Mouse (Mus musculus) liver, embryonic 13.5 days (tissue): Measurements from ENCODE around the gene Tktl2. TPM values are rescaled to one million over a fixed set of nuclear protein-coding genes. Genes with fewer than 3 reads are reported as not detected.
A peak's percentile ranks its signal among the peaks of the same experiment; 100 is the strongest.

Experiments used
- ATAC-seq: fragments of 200-750 bp; cut with Nextera tagmentation; 2 replicates; pipeline ENCODE4 v1.8.0; 2017; ENCODE audit warnings: low read depth, mild to moderate bottlenecking, moderate number of reproducible peaks, moderate library complexity
- DNase-seq: peaks from one replicate; pipeline ENCODE4 v3.0.0; 2022
- H3K27ac ChIP-seq: fragments of 300-500 bp; sonication (generic); 2 replicates; pipeline ENCODE4 v1.5.1; 2015; ENCODE audit warnings: moderate library complexity, mild to moderate bottlenecking, inconsistent platforms
- H3K27me3 ChIP-seq: fragments of 300-500 bp; sonication (generic); 2 replicates; pipeline ENCODE4 v1.6.1; 2015; ENCODE audit warnings: mild to moderate bottlenecking, inconsistent platforms
- H3K36me3 ChIP-seq: fragments of 300-500 bp; sonication (generic); 2 replicates; pipeline ENCODE4 v1.6.1; 2015; ENCODE audit warnings: mild to moderate bottlenecking, inconsistent platforms
- H3K4me1 ChIP-seq: fragments of 300-500 bp; sonication (generic); replicated peaks from 2 replicates; pipeline ENCODE4 v1.6.1; 2015; ENCODE audit warnings: inconsistent platforms
- H3K4me2 ChIP-seq: fragments of 300-500 bp; sonication (generic); 2 replicates; pipeline ENCODE4 v1.6.1; 2015; ENCODE audit warnings: inconsistent platforms, mild to moderate bottlenecking, moderate library complexity
- H3K4me3 ChIP-seq: fragments of 300-500 bp; sonication (generic); replicated peaks from 2 replicates; pipeline ENCODE4 v1.5.1; 2015; ENCODE audit warnings: mild to moderate bottlenecking, inconsistent platforms
- H3K9ac ChIP-seq: fragments of 300-500 bp; sonication (generic); 2 replicates; pipeline ENCODE4 v1.6.1; 2015; ENCODE audit warnings: mild to moderate bottlenecking, inconsistent platforms
- H3K9me3 ChIP-seq: fragments of 300-500 bp; sonication (generic); replicated peaks from 2 replicates; pipeline ENCODE4 v1.6.1; 2016; ENCODE audit warnings: inconsistent platforms
- WGBS: fragments of 180-500 bp; shearing (Covaris S2); methylation state at CpG from one replicate; pipeline ENCODE4 v1.1.7; 2015; ENCODE audit not compliant: insufficient replicate concordance; 5-methylcytosine and 5-hydroxymethylcytosine counted together
- polyA plus RNA-seq: library from polyadenylated mRNA; unstranded; fragments of >200 nt; fragmentation: Nextera tagmentation; extraction: Ambion mirVana; gene quantifications from 2 replicates; pipeline ENCODE4 v1.2.1, GENCODE M21; 2015

Gene Tktl2
- polyA plus RNA-seq: not detected in 2 replicates

DNA sequence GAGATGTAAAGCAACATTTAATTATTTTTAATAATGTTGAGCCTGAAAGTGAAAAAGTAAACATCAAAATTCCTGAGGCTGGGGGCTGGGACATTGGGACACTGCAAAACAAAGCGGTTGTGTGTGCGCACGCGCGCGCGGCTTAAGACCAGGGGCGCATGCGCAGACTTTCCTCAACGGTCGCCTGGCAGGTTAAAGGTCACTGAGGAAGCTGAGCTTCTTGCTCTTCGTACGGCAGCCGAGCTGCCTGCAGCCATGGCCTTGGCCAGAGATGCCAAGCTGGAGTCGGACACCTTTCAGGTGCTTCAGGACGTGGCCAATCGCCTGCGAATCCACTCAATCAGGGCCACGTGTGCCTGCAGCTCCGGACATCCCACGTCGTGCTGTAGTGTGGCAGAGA lies at the start of gene Tktl2:
Gene Tktl2 (plus strand): TSS at position 220 of the 400 bp plus-strand sequence.
- Histone ChIP-seq H3K27me3 (no peaks in the 10 kb centered on the region), H3K36me3 (no peaks in the 10 kb centered on the region), H3K27ac (no peak within 1 kb of the TSS), H3K4me3 (no peak within 1 kb of the TSS), H3K9ac (no peak within 1 kb of the TSS), H3K4me1 (no peaks in the 10 kb centered on the region), H3K9me3 (no peaks in the 10 kb centered on the region), H3K4me2 (no peak within 1 kb of the TSS)
- DNase-seq (no peak), ATAC-seq (no peak)
- 84% methylated on average over 22 of the region's 22 CpGs for WGBS

DNA sequence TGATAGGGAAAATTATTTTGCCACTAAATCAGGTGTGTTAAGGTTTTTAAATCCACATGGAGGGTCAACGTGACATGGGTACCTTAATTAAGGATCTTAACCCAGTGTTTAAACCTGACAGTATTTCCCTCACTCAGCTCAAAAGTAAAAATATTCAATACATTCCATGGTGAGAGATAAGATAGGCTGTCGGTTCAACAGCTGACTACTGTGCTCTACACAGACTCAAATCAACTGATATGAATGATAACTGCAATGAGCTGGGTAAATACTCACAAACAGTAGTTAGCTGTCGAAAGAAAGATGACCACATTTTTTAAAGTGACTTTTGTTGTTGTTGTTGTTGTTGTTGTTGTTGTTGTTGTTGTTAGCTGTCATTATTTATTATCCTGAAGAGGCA lies 41.7 kb upstream of the Tktl2 start:
- WGBS: 45% methylated on average over 3 of the region's 3 CpGs

DNA sequence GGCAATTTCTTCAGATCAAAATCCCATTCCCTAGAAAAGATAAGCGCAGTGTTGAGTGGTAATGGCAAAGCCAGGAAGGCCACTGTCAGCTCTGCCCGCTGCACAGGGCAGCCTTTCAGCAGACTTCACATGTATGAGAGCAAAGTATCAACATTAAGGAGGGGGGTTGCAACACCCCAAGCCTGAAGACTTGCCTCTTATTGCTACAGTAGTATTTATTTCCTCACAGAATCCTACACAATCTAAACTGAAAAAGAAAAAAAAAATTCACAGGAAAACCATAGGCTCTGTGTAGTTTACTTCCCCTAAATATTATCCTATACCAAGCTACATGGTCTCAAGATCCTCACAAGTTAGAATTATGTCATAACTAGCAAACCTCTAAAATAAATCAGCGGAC lies 34.7 kb upstream of the Tktl2 start:
- 89% methylated on average over 3 of the region's 3 CpGs for WGBS
- no peak overlapping the region for H3K4me2 ChIP-seq
- H3K27me3 ChIP-seq: no peaks in the 10 kb centered on the region
- H3K4me1 ChIP-seq: no peaks in the 10 kb centered on the region
- H3K9me3 ChIP-seq: no peaks in the 10 kb centered on the region
- H3K9ac ChIP-seq: no peak overlapping the region
- peaks cover 57% of the 10 kb centered on the region for H3K36me3 ChIP-seq
- no peak for ATAC-seq
- H3K27ac ChIP-seq: no peak overlapping the region
- no peak for DNase-seq
- H3K4me3 ChIP-seq: no peak overlapping the region

More for the DNA sequence above, 41.7 kb upstream of the Tktl2 start:
- Histone ChIP-seq H3K4me2 (no peak overlapping the region), H3K27me3 (no peaks in the 10 kb centered on the region), H3K9me3 (no peaks in the 10 kb centered on the region), H3K27ac (no peak overlapping the region), H3K4me1 (no peaks in the 10 kb centered on the region), H3K4me3 (no peak overlapping the region), H3K9ac (no peak overlapping the region), H3K36me3 (no peaks in the 10 kb centered on the region)
- DNase-seq (no peak), ATAC-seq (no peak)

DNA sequence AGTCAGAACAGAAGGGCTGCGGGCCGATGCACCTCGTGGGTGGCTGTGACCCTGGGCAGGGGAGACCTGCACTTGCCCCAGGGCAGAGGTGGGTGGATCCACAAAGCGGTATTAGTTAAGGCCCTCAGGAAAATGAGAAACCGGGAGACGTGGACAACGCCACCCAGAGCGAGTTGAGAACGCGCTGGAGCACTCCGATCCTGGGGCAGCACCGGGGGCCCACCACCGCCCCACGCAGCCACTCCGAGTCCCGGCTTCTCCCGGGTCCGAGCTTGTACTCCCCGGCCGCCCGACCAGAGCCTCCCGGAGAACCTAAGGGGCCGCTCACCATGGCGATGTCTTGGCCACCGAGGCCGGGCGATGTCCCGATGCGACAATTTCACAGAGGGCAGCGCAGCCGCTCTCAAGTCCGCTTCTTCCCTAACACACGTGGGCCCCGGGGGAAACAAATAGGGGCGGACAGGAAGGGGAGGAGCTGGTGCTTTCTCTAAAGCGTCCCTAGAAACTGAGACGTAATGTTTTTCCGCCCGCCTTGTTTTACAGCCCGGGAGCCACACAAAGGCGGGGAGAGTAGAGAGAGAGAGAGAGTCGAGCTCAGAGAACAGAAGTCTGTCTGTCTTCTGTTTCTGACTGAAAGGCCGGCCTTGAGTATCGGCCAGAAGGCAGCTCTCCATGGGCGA lies 25.3 kb upstream of the Tktl2 start, which contains the start of gene Tma16:
Gene Tma16 (minus strand): TSS at position 447 of the 680 bp plus-strand sequence.
- Histone ChIP-seq H3K4me1 (peaks cover 11% of the 10 kb centered on the region), H3K4me2 (peak within 1 kb of the TSS; percentile 74), H3K36me3 (peaks cover 26% of the 10 kb centered on the region), H3K9ac (peak within 1 kb of the TSS; percentile 84), H3K27ac (peak within 1 kb of the TSS; percentile 43; the same call in 1 of the 2 replicates), H3K9me3 (no peaks in the 10 kb centered on the region), H3K27me3 (no peaks in the 10 kb centered on the region), H3K4me3 (peak within 1 kb of the TSS; percentile 89)
- peak; percentile 67 for DNase-seq
- peak; percentile 88 for ATAC-seq
- under 1% methylated on average over 35 of the region's 45 CpGs for WGBS

DNA sequence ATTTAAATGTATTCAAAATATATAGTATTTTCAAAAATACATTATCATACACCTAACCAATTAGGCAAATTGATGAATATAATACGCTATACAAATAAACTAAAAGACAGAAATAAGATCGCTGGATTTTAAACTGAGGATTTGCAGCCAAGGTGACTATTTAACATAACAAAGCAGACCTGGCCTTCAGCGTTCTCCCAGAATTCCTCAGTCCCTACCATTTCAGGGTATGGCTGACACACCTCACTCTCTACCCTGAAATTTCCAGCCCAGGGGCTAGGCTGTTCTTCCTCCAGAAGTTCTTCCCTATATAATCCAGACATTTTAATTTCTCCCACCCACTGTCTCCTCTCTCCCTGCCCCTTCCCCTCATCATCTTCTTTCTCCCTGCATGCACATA lies 23.0 kb upstream of the Tktl2 start:
- Histone ChIP-seq H3K4me2 (no peak overlapping the region), H3K27ac (no peak overlapping the region), H3K4me3 (no peak overlapping the region), H3K36me3 (0 out of 2 replicates have a peak, but pooled peaks cover 5% of the 10 kb centered on the region), H3K9ac (no peak overlapping the region), H3K4me1 (peaks cover 11% of the 10 kb centered on the region), H3K9me3 (no peaks in the 10 kb centered on the region), H3K27me3 (no peaks in the 10 kb centered on the region)
- no peak for ATAC-seq
- WGBS: 46% methylated on average over 3 of the region's 3 CpGs
- no peak for DNase-seq

DNA sequence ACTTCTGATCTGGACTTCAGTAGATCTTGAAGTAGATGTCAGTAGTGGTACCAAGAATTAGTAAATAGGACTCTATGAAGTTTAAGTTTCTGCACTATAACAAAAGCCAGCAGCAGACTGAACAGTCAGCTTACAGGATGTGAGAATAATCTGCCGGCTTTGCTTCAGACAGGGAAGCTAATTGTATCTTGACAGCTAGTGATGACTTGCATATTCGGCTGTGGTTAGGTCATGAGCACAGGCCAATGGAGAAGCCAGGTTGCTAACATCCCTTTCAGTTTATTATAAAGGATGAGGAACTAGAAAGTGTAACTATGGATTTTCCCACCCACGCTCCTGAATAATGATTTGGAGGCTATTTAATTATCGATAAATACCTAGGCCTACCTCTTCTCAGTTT lies 20.9 kb upstream of the Tktl2 start:
- Histone ChIP-seq H3K4me1 (no peaks in the 10 kb centered on the region), H3K9me3 (no peaks in the 10 kb centered on the region), H3K4me2 (no peak overlapping the region), H3K27ac (no peak overlapping the region), H3K9ac (no peak overlapping the region), H3K27me3 (no peaks in the 10 kb centered on the region), H3K36me3 (no peaks in the 10 kb centered on the region), H3K4me3 (no peak overlapping the region)
- no peak for DNase-seq
- WGBS: 33% methylated on average over 4 of the region's 4 CpGs
- ATAC-seq: no peak

DNA sequence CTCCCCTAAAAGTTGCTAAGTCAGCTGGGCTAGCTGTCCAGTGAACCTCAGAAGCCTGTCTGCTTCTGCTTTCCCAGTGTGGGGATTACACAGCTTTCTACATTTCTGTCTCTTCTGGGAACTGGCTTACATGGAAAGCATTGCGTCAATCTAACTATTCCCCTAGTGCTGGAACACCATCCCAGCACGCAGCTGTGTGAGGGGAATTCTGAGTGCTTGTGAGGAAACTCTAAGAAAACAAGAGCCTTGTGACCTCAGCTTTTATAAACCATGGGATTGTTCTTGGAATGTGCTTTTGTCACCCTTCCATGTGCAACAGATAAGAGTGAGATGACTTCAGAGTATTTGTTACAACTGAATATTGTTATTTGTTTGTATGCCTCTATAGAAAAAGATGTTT lies 17.1 kb upstream of the Tktl2 start:
- H3K4me1 ChIP-seq: no peaks in the 10 kb centered on the region
- H3K27ac ChIP-seq: no peak overlapping the region
- H3K4me2 ChIP-seq: no peak overlapping the region
- no peaks in the 10 kb centered on the region for H3K27me3 ChIP-seq
- no peaks in the 10 kb centered on the region for H3K36me3 ChIP-seq
- DNase-seq: no peak
- ATAC-seq: no peak
- WGBS: 57% methylated on average over 2 of the region's 2 CpGs
- no peak overlapping the region for H3K4me3 ChIP-seq
- H3K9ac ChIP-seq: no peak overlapping the region
- H3K9me3 ChIP-seq: no peaks in the 10 kb centered on the region

DNA sequence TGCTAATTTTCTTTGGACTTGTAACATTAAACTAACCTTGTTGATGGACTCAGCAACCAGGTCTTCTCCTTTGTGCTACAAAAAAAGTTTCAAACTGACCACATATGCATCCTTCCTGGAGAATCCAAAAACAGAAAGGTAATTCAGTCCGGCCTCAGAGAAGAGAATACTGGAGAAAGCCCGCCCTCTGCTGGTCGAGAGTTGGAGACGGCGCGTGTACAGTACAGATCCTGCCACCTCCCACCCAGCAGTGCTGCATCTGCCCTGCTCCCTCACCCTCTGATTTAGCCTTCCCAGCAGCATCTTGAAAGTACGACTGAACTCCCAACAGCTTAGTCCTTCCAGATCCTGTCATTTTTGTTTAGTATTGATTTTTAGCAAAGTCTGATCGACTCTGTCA lies 15.8 kb upstream of the Tktl2 start:
- DNase-seq (peak; percentile 33), ATAC-seq (peak; percentile 53; the same call in 1 of the 2 replicates)
- Histone ChIP-seq H3K4me2 (no peak overlapping the region), H3K36me3 (no peaks in the 10 kb centered on the region), H3K27me3 (no peaks in the 10 kb centered on the region), H3K9ac (no peak overlapping the region), H3K4me3 (no peak overlapping the region), H3K9me3 (no peaks in the 10 kb centered on the region), H3K27ac (no peak overlapping the region), H3K4me1 (no peaks in the 10 kb centered on the region)
- 6% methylated on average over 8 of the region's 8 CpGs for WGBS

DNA sequence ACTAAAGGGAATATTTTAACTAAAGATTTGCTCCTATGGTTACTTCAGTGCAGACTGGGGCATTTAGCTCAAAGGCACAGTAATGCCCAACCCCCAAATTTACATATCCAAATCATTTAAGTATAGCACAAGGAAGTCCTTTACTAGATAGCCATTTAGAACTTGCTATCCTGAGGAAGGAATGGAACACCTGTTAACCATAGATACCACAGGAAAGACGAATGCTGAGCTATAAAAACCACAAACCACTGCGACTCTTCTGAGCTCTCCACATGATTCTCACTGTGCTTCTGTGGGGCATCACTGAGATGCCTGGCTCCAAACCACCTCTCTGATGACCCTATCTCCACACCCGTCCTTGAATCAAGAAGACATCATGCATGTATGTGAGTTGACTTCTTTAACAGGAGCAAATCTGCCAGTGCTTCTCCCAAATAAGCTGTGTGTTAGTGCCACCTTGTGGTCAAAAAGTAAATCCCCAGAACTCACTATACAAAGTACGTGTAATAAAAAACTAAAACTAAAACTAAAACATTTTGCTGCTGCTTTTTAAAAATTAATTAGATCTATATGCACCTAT lies 14.5 kb upstream of the Tktl2 start:
- no peak overlapping the region for H3K4me3 ChIP-seq
- H3K9me3 ChIP-seq: no peaks in the 10 kb centered on the region
- 10% methylated on average over 4 of the region's 4 CpGs for WGBS
- no peak overlapping the region for H3K27ac ChIP-seq
- H3K9ac ChIP-seq: no peak overlapping the region
- no peaks in the 10 kb centered on the region for H3K4me1 ChIP-seq
- no peak for DNase-seq
- no peaks in the 10 kb centered on the region for H3K27me3 ChIP-seq
- H3K36me3 ChIP-seq: no peaks in the 10 kb centered on the region
- no peak overlapping the region for H3K4me2 ChIP-seq
- ATAC-seq: no peak

DNA sequence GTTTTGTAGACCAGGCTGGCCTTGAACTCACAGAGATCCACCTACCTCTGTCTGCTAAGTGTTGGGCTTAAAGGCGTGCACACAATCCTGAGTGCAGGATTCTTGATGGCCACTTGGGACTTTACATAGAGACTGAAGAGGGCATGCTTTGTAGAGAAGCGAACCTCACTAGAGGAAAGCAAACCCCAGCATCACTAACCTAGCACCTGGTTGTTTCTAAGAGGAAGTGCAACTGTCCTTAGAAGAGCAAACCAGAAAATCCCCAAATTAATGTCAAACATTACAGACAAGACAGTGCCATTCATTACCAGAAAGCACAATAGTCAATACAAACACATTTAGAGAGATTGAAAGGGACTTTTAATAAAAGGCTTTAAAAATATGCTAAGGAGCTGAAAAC lies 8.2 kb upstream of the Tktl2 start:
- ATAC-seq: no peak
- H3K9me3 ChIP-seq: no peaks in the 10 kb centered on the region
- H3K36me3 ChIP-seq: no peaks in the 10 kb centered on the region
- no peaks in the 10 kb centered on the region for H3K4me1 ChIP-seq
- H3K27me3 ChIP-seq: no peaks in the 10 kb centered on the region
- H3K27ac ChIP-seq: no peak overlapping the region
- WGBS: 59% methylated on average over 2 of the region's 2 CpGs
- no peak overlapping the region for H3K4me2 ChIP-seq
- no peak overlapping the region for H3K4me3 ChIP-seq
- no peak overlapping the region for H3K9ac ChIP-seq
- DNase-seq: no peak

DNA sequence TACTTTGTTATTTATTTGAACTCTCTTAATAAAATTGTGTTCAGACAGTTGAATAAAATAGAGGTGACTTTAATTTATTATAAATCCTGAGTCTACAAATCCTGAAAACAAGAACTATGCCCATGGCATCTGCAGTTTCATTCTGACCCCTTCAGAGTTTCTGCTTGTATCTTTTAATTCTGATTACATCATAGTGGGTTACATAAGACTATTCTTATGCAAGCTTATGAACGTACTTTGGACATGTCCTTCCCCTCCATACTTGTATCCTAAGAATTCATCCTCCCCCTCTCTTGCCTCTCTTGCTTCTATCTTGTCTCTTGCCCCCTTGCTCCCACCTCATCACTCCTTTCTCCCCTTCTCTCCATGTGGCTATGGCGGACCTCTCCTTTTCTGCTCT lies 7.6 kb downstream of the Tktl2 start:
- Histone ChIP-seq H3K36me3 (no peaks in the 10 kb centered on the region), H3K27ac (no peak overlapping the region), H3K4me3 (no peak overlapping the region), H3K9ac (no peak overlapping the region), H3K27me3 (no peaks in the 10 kb centered on the region), H3K4me2 (no peak overlapping the region), H3K9me3 (no peaks in the 10 kb centered on the region), H3K4me1 (no peaks in the 10 kb centered on the region)
- 50% methylated on average over 2 of the region's 2 CpGs for WGBS
- ATAC-seq: no peak
- no peak for DNase-seq

DNA sequence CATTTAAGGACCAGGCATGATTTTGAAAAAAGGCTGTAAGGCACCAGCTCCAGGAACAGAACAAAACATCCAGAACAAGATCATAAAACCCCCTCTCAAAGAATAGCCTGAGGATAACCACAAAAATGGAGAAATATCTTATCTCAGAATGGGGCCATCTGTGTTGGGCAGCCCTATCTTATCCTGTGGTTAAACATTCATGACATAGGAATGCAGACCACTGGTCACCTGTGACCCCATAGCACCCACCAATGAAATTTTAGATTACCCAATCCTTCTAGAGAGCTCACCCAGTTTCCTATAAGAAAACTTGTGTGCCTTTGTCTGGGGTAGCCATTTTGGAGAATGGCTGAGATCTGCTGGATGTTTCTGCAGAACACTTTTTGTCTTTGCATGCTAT lies 9.0 kb downstream of the Tktl2 start:
- Histone ChIP-seq H3K27ac (no peak overlapping the region), H3K4me1 (no peaks in the 10 kb centered on the region), H3K27me3 (no peaks in the 10 kb centered on the region), H3K9ac (no peak overlapping the region), H3K36me3 (no peaks in the 10 kb centered on the region), H3K4me3 (no peak overlapping the region), H3K9me3 (no peaks in the 10 kb centered on the region), H3K4me2 (no peak overlapping the region)
- no peak for ATAC-seq
- DNase-seq: no peak
